Mouse (Mus musculus): ENCODE measurements around the gene Chchd6. TPM values are rescaled to one million over a fixed set of nuclear protein-coding genes. Genes with fewer than 3 reads are reported as not detected.
A peak's percentile ranks its signal among the peaks of the same experiment; 100 is the strongest.

Chchd6 gene
- total and polyA plus RNA-seq, 2 experiments from 2014 or later: 182 to 192 TPM

DNA sequence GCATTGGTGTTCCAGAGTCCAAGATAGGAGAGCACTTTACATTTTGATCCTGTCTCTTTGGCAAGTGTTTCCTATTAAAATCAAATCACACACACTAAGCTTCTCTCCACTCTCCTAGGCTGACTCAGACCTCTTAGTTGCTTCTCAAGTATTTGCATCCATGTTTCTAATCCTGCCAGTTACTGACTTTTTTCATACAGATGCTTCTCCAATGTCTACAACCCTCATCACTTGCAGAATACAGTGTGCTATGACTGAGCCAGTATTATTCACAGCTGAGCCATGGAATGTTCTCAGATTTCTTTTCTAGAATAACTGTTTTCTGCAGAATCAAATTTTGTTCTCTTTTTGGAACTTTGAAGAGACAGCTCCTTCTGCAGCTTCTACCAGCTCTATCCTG lies 85.3 kb downstream of the Chchd6 start:
- Histone ChIP-seq H3K4me1 (ENCODE audit: insufficient read depth, low read length) (no peaks in the 10 kb centered on the region), H3K4me2 (ENCODE audit: low read depth, low read length, poor library complexity, severe bottlenecking) (no peak overlapping the region), H3K27ac (ENCODE audit: low read depth, low read length) (no peak overlapping the region), H3K4me3 (ENCODE audit: low read depth, low read length) (no peak overlapping the region), H3K9ac (replicated peaks; ENCODE audit: low read length, poor library complexity, severe bottlenecking) (no peak overlapping the region), H3K36me3 (ENCODE audit: insufficient read depth, low read length) (no peaks in the 10 kb centered on the region), H3K27me3 (ENCODE audit: insufficient read depth, low read length) (no peaks in the 10 kb centered on the region), H3K9me3 (ENCODE audit: low read length) (no peaks in the 10 kb centered on the region)
- ATAC-seq (ENCODE audit: low FRiP score) (no peak), DNase-seq (ENCODE audit: low spot score) (no peak)
- no peak for TF ChIP-seq CTCF (IDR thresholded peaks at IDR 0.05)

GRCm38 (mm10) chr6:89508725-89509124 lies 86.7 kb downstream of the Chchd6 start:
- no peak overlapping the region for H3K9ac ChIP-seq (replicated peaks; ENCODE audit: low read length, poor library complexity, severe bottlenecking)
- TF ChIP-seq CTCF (IDR thresholded peaks at IDR 0.05): no peak
- peak overlapping the region; percentile 27; the same call in 1 of the 2 replicates for H3K27ac ChIP-seq (ENCODE audit: low read depth, low read length)
- no peaks in the 10 kb centered on the region for H3K27me3 ChIP-seq (ENCODE audit: insufficient read depth, low read length)
- no peaks in the 10 kb centered on the region for H3K36me3 ChIP-seq (ENCODE audit: insufficient read depth, low read length)
- H3K4me2 ChIP-seq (ENCODE audit: low read depth, low read length, poor library complexity, severe bottlenecking): no peak overlapping the region
- H3K4me3 ChIP-seq (ENCODE audit: low read depth, low read length): no peak overlapping the region
- 59% methylated on average over 2 of the region's 2 CpGs for WGBS
- ATAC-seq (ENCODE audit: low FRiP score) (no peak), DNase-seq (ENCODE audit: low spot score) (no peak)
- H3K4me1 ChIP-seq (ENCODE audit: insufficient read depth, low read length): no peaks in the 10 kb centered on the region
- no peaks in the 10 kb centered on the region for H3K9me3 ChIP-seq (ENCODE audit: low read length)

DNA sequence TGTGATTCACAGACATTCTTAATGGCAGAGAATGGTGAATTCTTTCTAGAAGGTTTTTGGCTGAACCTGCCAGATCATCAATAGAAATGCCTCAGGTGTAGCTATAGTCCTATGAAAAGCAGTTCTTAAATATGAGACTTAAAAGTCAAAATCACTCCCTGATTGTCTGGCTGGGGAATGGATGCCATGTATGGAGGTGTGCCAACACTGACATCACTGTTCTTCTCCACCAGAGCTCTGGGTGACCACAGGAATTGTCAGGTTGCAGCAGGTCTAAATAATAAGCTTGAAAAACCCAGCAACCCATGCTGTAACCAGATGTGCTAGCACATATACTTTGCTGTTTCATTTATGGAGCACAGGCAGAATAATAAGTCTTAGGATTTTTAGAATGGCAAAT lies 87.2 kb downstream of the Chchd6 start:
- Histone ChIP-seq H3K4me3 (ENCODE audit: low read depth, low read length) (no peak overlapping the region), H3K9ac (replicated peaks; ENCODE audit: low read length, poor library complexity, severe bottlenecking) (no peak overlapping the region), H3K27me3 (ENCODE audit: insufficient read depth, low read length) (no peaks in the 10 kb centered on the region), H3K27ac (ENCODE audit: low read depth, low read length) (peak overlapping the region; percentile 27), H3K4me1 (ENCODE audit: insufficient read depth, low read length) (no peaks in the 10 kb centered on the region), H3K4me2 (ENCODE audit: low read depth, low read length, poor library complexity, severe bottlenecking) (no peak overlapping the region), H3K9me3 (ENCODE audit: low read length) (no peaks in the 10 kb centered on the region), H3K36me3 (ENCODE audit: insufficient read depth, low read length) (no peaks in the 10 kb centered on the region)
- DNase-seq (ENCODE audit: low spot score) (no peak), ATAC-seq (ENCODE audit: low FRiP score) (no peak)
- no peak for TF ChIP-seq CTCF (IDR thresholded peaks at IDR 0.05)

DNA sequence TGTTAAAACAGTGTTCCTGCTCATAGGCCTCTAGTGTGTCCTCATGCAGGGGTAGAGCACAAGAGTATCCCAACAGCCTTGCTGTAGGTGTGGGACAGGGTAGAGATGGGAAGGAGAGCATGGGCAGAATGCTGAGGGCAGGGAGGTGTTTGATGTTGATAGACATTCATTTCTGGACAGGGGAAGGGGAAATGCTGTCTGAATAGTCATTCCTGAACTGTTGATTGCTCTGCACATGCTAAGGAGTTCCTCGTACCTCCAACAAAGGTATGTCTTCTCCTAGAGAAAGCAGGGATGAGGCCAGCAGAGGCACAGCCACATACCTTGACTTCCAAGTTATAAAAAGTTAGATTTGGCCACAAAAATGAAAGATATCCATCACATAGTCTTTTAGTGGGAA lies 95.5 kb downstream of the Chchd6 start:
- ATAC-seq (ENCODE audit: low FRiP score): no peak
- no peak overlapping the region for H3K9ac ChIP-seq (replicated peaks; ENCODE audit: low read length, poor library complexity, severe bottlenecking)
- no peaks in the 10 kb centered on the region for H3K27me3 ChIP-seq (ENCODE audit: insufficient read depth, low read length)
- DNase-seq (ENCODE audit: low spot score): no peak
- H3K4me3 ChIP-seq (ENCODE audit: low read depth, low read length): no peak overlapping the region
- TF ChIP-seq CTCF (IDR thresholded peaks at IDR 0.05): no peak
- no peaks in the 10 kb centered on the region for H3K9me3 ChIP-seq (ENCODE audit: low read length)
- no peak overlapping the region for H3K27ac ChIP-seq (ENCODE audit: low read depth, low read length)
- no peaks in the 10 kb centered on the region for H3K36me3 ChIP-seq (ENCODE audit: insufficient read depth, low read length)
- 100% methylated on average over 1 of the region's 1 CpGs for WGBS
- H3K4me1 ChIP-seq (ENCODE audit: insufficient read depth, low read length): no peaks in the 10 kb centered on the region
- no peak overlapping the region for H3K4me2 ChIP-seq (ENCODE audit: low read depth, low read length, poor library complexity, severe bottlenecking)

DNA sequence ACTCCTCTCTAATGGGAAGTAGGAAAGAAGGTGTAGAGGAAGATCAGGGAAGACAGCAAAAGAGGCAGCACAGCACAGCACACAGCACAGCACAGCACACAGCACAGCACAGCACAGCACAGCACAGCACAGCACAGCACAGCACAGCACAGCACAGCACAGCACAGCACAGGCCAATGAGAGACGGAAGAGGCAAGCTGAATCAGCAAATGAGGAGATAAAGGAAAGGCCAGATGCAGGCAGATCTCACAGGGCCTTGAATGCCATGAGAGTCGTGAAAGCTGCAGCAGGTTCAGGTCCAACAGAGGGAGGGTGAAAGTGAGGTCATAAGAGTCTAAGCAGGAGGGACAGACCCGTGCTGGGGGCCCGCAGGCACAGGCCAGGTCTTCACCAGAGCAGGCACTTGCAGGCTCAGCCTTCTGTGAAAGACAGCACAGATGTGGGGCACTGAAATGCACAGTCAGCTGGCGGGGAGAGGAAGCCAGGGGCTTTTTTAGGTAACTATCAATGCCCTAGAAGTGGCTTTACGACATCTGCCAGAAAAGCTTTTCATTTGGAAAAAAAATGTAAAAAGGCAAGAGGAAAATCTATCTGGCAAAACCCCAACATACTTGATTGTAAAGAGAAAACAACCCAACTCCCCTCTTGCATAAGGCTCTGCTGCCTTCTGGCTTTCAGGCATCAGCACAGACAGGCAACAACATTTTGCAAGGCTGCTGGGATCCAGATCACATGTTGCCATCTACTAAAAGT lies 96.5 kb downstream of the Chchd6 start:
- Histone ChIP-seq H3K27me3 (ENCODE audit: insufficient read depth, low read length) (no peaks in the 10 kb centered on the region), H3K4me2 (ENCODE audit: low read depth, low read length, poor library complexity, severe bottlenecking) (no peak overlapping the region), H3K27ac (ENCODE audit: low read depth, low read length) (no peak overlapping the region), H3K4me1 (ENCODE audit: insufficient read depth, low read length) (no peaks in the 10 kb centered on the region), H3K9me3 (ENCODE audit: low read length) (no peaks in the 10 kb centered on the region), H3K9ac (replicated peaks; ENCODE audit: low read length, poor library complexity, severe bottlenecking) (no peak overlapping the region), H3K36me3 (ENCODE audit: insufficient read depth, low read length) (no peaks in the 10 kb centered on the region), H3K4me3 (ENCODE audit: low read depth, low read length) (no peak overlapping the region)
- ATAC-seq (ENCODE audit: low FRiP score): no peak
- peak; percentile 21 for DNase-seq (ENCODE audit: low spot score)
- 49% methylated on average over 6 of the region's 6 CpGs for WGBS
- 0 out of 2 replicates have a peak, but pooled peaks have one; percentile 12 for TF ChIP-seq CTCF (IDR thresholded peaks at IDR 0.05)

DNA sequence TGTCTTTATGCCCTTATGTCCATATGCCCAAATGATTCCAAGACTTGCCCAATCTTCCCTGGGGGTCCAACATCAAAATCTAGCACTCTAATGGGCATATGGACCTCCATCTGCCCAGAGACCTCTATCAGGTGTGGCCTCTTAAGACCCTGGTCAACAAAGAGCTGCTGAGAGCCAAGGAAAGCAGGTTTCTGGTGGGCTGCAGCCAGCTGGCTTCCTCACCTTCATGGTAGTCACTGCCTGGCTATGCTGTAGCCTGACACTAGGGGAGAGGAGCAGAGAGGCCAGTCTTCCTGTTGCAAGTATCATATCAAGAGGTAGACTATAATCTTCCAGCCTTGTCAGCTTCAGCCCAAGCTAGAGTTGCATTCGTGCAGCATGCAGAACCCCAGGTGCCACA lies 98.5 kb downstream of the Chchd6 start:
- no peak for TF ChIP-seq CTCF (IDR thresholded peaks at IDR 0.05)
- Histone ChIP-seq H3K4me1 (ENCODE audit: insufficient read depth, low read length) (no peaks in the 10 kb centered on the region), H3K4me2 (ENCODE audit: low read depth, low read length, poor library complexity, severe bottlenecking) (no peak overlapping the region), H3K4me3 (ENCODE audit: low read depth, low read length) (no peak overlapping the region), H3K36me3 (ENCODE audit: insufficient read depth, low read length) (no peaks in the 10 kb centered on the region), H3K27me3 (ENCODE audit: insufficient read depth, low read length) (no peaks in the 10 kb centered on the region), H3K9me3 (ENCODE audit: low read length) (no peaks in the 10 kb centered on the region), H3K9ac (replicated peaks; ENCODE audit: low read length, poor library complexity, severe bottlenecking) (no peak overlapping the region), H3K27ac (ENCODE audit: low read depth, low read length) (no peak overlapping the region)
- DNase-seq (ENCODE audit: low spot score) (no peak), ATAC-seq (ENCODE audit: low FRiP score) (no peak)
- WGBS: 95% methylated on average over 1 of the region's 1 CpGs
